Mouse (Mus musculus): Measurements from ENCODE around the gene Trim16. TPM values are rescaled to one million over a fixed set of nuclear protein-coding genes. Genes with fewer than 3 reads are reported as not detected.

Trim16 gene
- polyA plus RNA-seq, 1 experiment, result 5.7 TPM

- TF ChIP-seq POLR2A (IDR thresholded peaks at IDR 0.05; ENCODE audit: borderline replicate concordance, extremely low read depth, insufficient read depth, insufficient read length, poor library complexity, severe bottlenecking), result no peak
- TF ChIP-seq CTCF (IDR thresholded peaks at IDR 0.05; ENCODE audit: borderline replicate concordance, extremely low read depth, insufficient read depth, insufficient read length), result no peak
- DNase-seq (ENCODE audit: low read depth), result no peak
Observed at GRCm38 (mm10) chr11:62873479-62873878, 53.4 kb downstream of the Trim16 start.

- no peak for DNase-seq (ENCODE audit: low read depth)
- TF ChIP-seq CTCF (IDR thresholded peaks at IDR 0.05; ENCODE audit: borderline replicate concordance, extremely low read depth, insufficient read depth, insufficient read length), result no peak
Observed at GRCm38 (mm10) chr11:62875696-62876095, 55.7 kb downstream of the Trim16 start.

GRCm38 (mm10) chr11:62876445-62876844 lies 56.4 kb downstream of the Trim16 start:
- no peak for TF ChIP-seq CTCF (IDR thresholded peaks at IDR 0.05; ENCODE audit: borderline replicate concordance, extremely low read depth, insufficient read depth, insufficient read length)
- TF ChIP-seq POLR2A (IDR thresholded peaks at IDR 0.05; ENCODE audit: borderline replicate concordance, extremely low read depth, insufficient read depth, insufficient read length, poor library complexity, severe bottlenecking), result no peak

GRCm38 (mm10) chr11:62877391-62877790 lies 57.4 kb downstream of the Trim16 start:
- no peak for TF ChIP-seq POLR2A (IDR thresholded peaks at IDR 0.05; ENCODE audit: borderline replicate concordance, extremely low read depth, insufficient read depth, insufficient read length, poor library complexity, severe bottlenecking)
- TF ChIP-seq CTCF (IDR thresholded peaks at IDR 0.05; ENCODE audit: borderline replicate concordance, extremely low read depth, insufficient read depth, insufficient read length), result no peak
- DNase-seq (ENCODE audit: low read depth), result no peak

More at GRCm38 (mm10) chr11:62876445-62876844, 56.4 kb downstream of the Trim16 start:
- no peak for DNase-seq (ENCODE audit: low read depth)

GRCm38 (mm10) chr11:62878728-62879127 lies 58.7 kb downstream of the Trim16 start:
- no peak for TF ChIP-seq CTCF (IDR thresholded peaks at IDR 0.05; ENCODE audit: borderline replicate concordance, extremely low read depth, insufficient read depth, insufficient read length)
- no peak for TF ChIP-seq POLR2A (IDR thresholded peaks at IDR 0.05; ENCODE audit: borderline replicate concordance, extremely low read depth, insufficient read depth, insufficient read length, poor library complexity, severe bottlenecking)
- no peak for DNase-seq (ENCODE audit: low read depth)

- TF ChIP-seq POLR2A (IDR thresholded peaks at IDR 0.05; ENCODE audit: borderline replicate concordance, extremely low read depth, insufficient read depth, insufficient read length, poor library complexity, severe bottlenecking), result peak; percentile 65; the same call in 1 of the 2 replicates
- no peak for TF ChIP-seq CTCF (IDR thresholded peaks at IDR 0.05; ENCODE audit: borderline replicate concordance, extremely low read depth, insufficient read depth, insufficient read length)
- DNase-seq (ENCODE audit: low read depth), result peak; percentile 99
Observed at GRCm38 (mm10) chr11:62879220-62880048, 59.4 kb downstream of the Trim16 start, which contains the start of gene Tvp23b. Tvp23b (plus strand) TSS chr11:62879455.

- no peak for DNase-seq (ENCODE audit: low read depth)
- TF ChIP-seq POLR2A (IDR thresholded peaks at IDR 0.05; ENCODE audit: borderline replicate concordance, extremely low read depth, insufficient read depth, insufficient read length, poor library complexity, severe bottlenecking) (no peak), CTCF (IDR thresholded peaks at IDR 0.05; ENCODE audit: borderline replicate concordance, extremely low read depth, insufficient read depth, insufficient read length) (no peak)
Observed at GRCm38 (mm10) chr11:62883407-62883806, 63.4 kb downstream of the Trim16 start.

GRCm38 (mm10) chr11:62885323-62885722 lies 65.3 kb downstream of the Trim16 start:
- TF ChIP-seq POLR2A (IDR thresholded peaks at IDR 0.05; ENCODE audit: borderline replicate concordance, extremely low read depth, insufficient read depth, insufficient read length, poor library complexity, severe bottlenecking), result no peak
- no peak for TF ChIP-seq CTCF (IDR thresholded peaks at IDR 0.05; ENCODE audit: borderline replicate concordance, extremely low read depth, insufficient read depth, insufficient read length)

GRCm38 (mm10) chr11:62890796-62891195 lies 70.8 kb downstream of the Trim16 start:
- TF ChIP-seq CTCF (IDR thresholded peaks at IDR 0.05; ENCODE audit: borderline replicate concordance, extremely low read depth, insufficient read depth, insufficient read length), result no peak
- TF ChIP-seq POLR2A (IDR thresholded peaks at IDR 0.05; ENCODE audit: borderline replicate concordance, extremely low read depth, insufficient read depth, insufficient read length, poor library complexity, severe bottlenecking), result no peak
- no peak for DNase-seq (ENCODE audit: low read depth)

More at GRCm38 (mm10) chr11:62885323-62885722, 65.3 kb downstream of the Trim16 start:
- DNase-seq (ENCODE audit: low read depth), result no peak

- no peak for TF ChIP-seq CTCF (IDR thresholded peaks at IDR 0.05; ENCODE audit: borderline replicate concordance, extremely low read depth, insufficient read depth, insufficient read length)
- TF ChIP-seq POLR2A (IDR thresholded peaks at IDR 0.05; ENCODE audit: borderline replicate concordance, extremely low read depth, insufficient read depth, insufficient read length, poor library complexity, severe bottlenecking), result no peak
Observed at GRCm38 (mm10) chr11:62891763-62892162, 71.7 kb downstream of the Trim16 start.

More at GRCm38 (mm10) chr11:62891763-62892162, 71.7 kb downstream of the Trim16 start:
- no peak for DNase-seq (ENCODE audit: low read depth)

Other genes with a start within 250 kb of the Trim16 start
- gene Trpv2, start 245.7 kb upstream of the Trim16 start, polyA plus RNA-seq (2012; rRNA removed), result 20.5 and 26.3 TPM in 2 replicates
- 19.9 and 23.4 TPM in 2 replicates for gene Lrrc75a, start 171.7 kb upstream of the Trim16 start, polyA plus RNA-seq (2012; rRNA removed)
- 29.0 and 35.4 TPM in 2 replicates for gene Mmgt2, start 171.6 kb upstream of the Trim16 start, polyA plus RNA-seq (2012; rRNA removed)
- gene Zfp287, start 88.3 kb upstream of the Trim16 start, polyA plus RNA-seq (2012; rRNA removed), result 14.4 and 16.2 TPM in 2 replicates
- not detected in 2 replicates for gene Gm10428, start 67.1 kb upstream of the Trim16 start, polyA plus RNA-seq (2012; rRNA removed)
- gene Zfp286, start 30.8 kb upstream of the Trim16 start, polyA plus RNA-seq (2012; rRNA removed), result 19.8 and 21.0 TPM in 2 replicates
- gene Fbxw10, start 26.8 kb downstream of the Trim16 start, polyA plus RNA-seq (2012; rRNA removed), result 0.20 and 0.45 TPM in 2 replicates
- 25.7 and 29.3 TPM in 2 replicates for gene Tvp23b, start 59.2 kb downstream of the Trim16 start, polyA plus RNA-seq (2012; rRNA removed)
- 0.10 and 0.12 TPM in 2 replicates for gene Cdrt4, start 131.0 kb downstream of the Trim16 start, polyA plus RNA-seq (2012; rRNA removed)
- gene Tekt3, start 241.4 kb downstream of the Trim16 start, polyA plus RNA-seq (2012; rRNA removed), result not detected in 2 replicates

All from brain, embryonic 14.5 days (tissue).